Mouse (Mus musculus): ENCODE data around the gene Oard1. TPM values are rescaled to one million over a fixed set of nuclear protein-coding genes. Genes with fewer than 3 reads are reported as not detected.

Oard1 gene
- polyA plus RNA-seq, 1 experiment from 2014 or later = 73.5 TPM

GRCm38 (mm10) chr17:48426991-48427750 lies 17.4 kb downstream of the Oard1 start:
- H3K27me3 ChIP-seq (ENCODE audit: control insufficient read depth, insufficient read depth, low read length) = no peaks in the 10 kb centered on the region
- no peak overlapping the region for H3K27ac ChIP-seq (ENCODE audit: low read depth, low read length)
- H3K4me1 ChIP-seq (ENCODE audit: control insufficient read depth, insufficient read depth, low read length) = peaks cover 4% of the 10 kb centered on the region; the same call in 1 of the 2 replicates
- no peak for ATAC-seq (ENCODE audit: insufficient read depth, low FRiP score, low TSS enrichment)
- H3K9me3 ChIP-seq (ENCODE audit: control insufficient read depth, low read length) = no peaks in the 10 kb centered on the region
- no peak overlapping the region for H3K9ac ChIP-seq (ENCODE audit: low read length)
- DNase-seq (ENCODE audit: low spot score) = no peak
- H3K36me3 ChIP-seq (ENCODE audit: control insufficient read depth, insufficient read depth, low read length) = no peaks in the 10 kb centered on the region
- no peak overlapping the region for H3K4me3 ChIP-seq (ENCODE audit: low read depth, low read length)
- 74% methylated on average over 13 of the region's 13 CpGs for WGBS
- no peak overlapping the region for H3K4me2 ChIP-seq (ENCODE audit: low read depth)

GRCm38 (mm10) chr17:48427852-48428530 lies 18.2 kb downstream of the Oard1 start:
- WGBS = 70% methylated on average over 11 of the region's 11 CpGs
- Histone ChIP-seq H3K36me3 (ENCODE audit: control insufficient read depth, insufficient read depth, low read length) (no peaks in the 10 kb centered on the region), H3K4me2 (ENCODE audit: low read depth) (no peak overlapping the region), H3K4me1 (ENCODE audit: control insufficient read depth, insufficient read depth, low read length) (peaks cover 4% of the 10 kb centered on the region; the same call in 1 of the 2 replicates), H3K27ac (ENCODE audit: low read depth, low read length) (no peak overlapping the region), H3K9me3 (ENCODE audit: control insufficient read depth, low read length) (no peaks in the 10 kb centered on the region), H3K27me3 (ENCODE audit: control insufficient read depth, insufficient read depth, low read length) (no peaks in the 10 kb centered on the region), H3K4me3 (ENCODE audit: low read depth, low read length) (no peak overlapping the region), H3K9ac (ENCODE audit: low read length) (no peak overlapping the region)
- no peak for ATAC-seq (ENCODE audit: insufficient read depth, low FRiP score, low TSS enrichment)
- no peak for DNase-seq (ENCODE audit: low spot score)

GRCm38 (mm10) chr17:48430394-48430793 lies 20.6 kb downstream of the Oard1 start:
- Histone ChIP-seq H3K27me3 (ENCODE audit: control insufficient read depth, insufficient read depth, low read length) (no peaks in the 10 kb centered on the region), H3K4me3 (ENCODE audit: low read depth, low read length) (no peak overlapping the region), H3K9ac (ENCODE audit: low read length) (no peak overlapping the region; the same call in 1 of the 2 replicates), H3K4me2 (ENCODE audit: low read depth) (no peak overlapping the region), H3K4me1 (ENCODE audit: control insufficient read depth, insufficient read depth, low read length) (peaks cover 4% of the 10 kb centered on the region; the same call in 1 of the 2 replicates), H3K9me3 (ENCODE audit: control insufficient read depth, low read length) (no peaks in the 10 kb centered on the region), H3K27ac (ENCODE audit: low read depth, low read length) (0 out of 2 replicates have a peak overlapping the region, but pooled peaks have one; percentile 17), H3K36me3 (ENCODE audit: control insufficient read depth, insufficient read depth, low read length) (no peaks in the 10 kb centered on the region)
- DNase-seq (ENCODE audit: low spot score) (no peak), ATAC-seq (ENCODE audit: insufficient read depth, low FRiP score, low TSS enrichment) (no peak)
- WGBS = 39% methylated on average over 5 of the region's 5 CpGs

DNA sequence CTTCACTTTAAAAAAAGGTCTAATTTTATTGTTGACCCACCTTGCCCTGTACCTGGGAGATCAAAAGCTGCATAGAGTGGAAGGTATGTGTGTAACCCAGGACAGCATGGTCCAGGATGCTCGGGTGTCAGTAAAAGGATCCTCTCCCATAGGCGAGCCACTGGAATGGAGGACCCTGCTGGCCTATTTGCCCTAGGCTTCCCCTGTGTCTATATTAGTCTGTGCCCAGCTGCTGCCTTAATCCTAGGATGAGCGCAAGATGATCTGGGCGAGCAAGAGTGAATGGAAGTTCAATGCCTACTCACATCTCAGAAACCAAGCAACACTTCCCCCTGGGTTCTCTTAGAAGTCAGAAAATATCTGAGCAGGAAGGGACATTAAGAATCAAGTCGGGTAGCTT lies 21.2 kb downstream of the Oard1 start:
- no peak for DNase-seq (ENCODE audit: low spot score)

GRCm38 (mm10) chr17:48432158-48432980 lies 22.6 kb downstream of the Oard1 start, which contains the start of gene Apobec2:
TSS of gene Apobec2 (minus strand) at chr17:48432930.
- ATAC-seq (ENCODE audit: insufficient read depth, low FRiP score, low TSS enrichment) = no peak
- H3K9ac ChIP-seq (ENCODE audit: low read length) = no peak within 1 kb of the TSS

More for the DNA sequence above, 21.2 kb downstream of the Oard1 start:
- H3K9me3 ChIP-seq (ENCODE audit: control insufficient read depth, low read length) = no peaks in the 10 kb centered on the region
- H3K9ac ChIP-seq (ENCODE audit: low read length) = no peak overlapping the region
- H3K27ac ChIP-seq (ENCODE audit: low read depth, low read length) = no peak overlapping the region
- ATAC-seq (ENCODE audit: insufficient read depth, low FRiP score, low TSS enrichment) = no peak
- H3K36me3 ChIP-seq (ENCODE audit: control insufficient read depth, insufficient read depth, low read length) = no peaks in the 10 kb centered on the region
- peaks cover 4% of the 10 kb centered on the region; the same call in 1 of the 2 replicates for H3K4me1 ChIP-seq (ENCODE audit: control insufficient read depth, insufficient read depth, low read length)
- H3K27me3 ChIP-seq (ENCODE audit: control insufficient read depth, insufficient read depth, low read length) = no peaks in the 10 kb centered on the region
- 78% methylated on average over 5 of the region's 5 CpGs for WGBS
- H3K4me3 ChIP-seq (ENCODE audit: low read depth, low read length) = no peak overlapping the region
- H3K4me2 ChIP-seq (ENCODE audit: low read depth) = no peak overlapping the region

GRCm38 (mm10) chr17:48433006-48433655 lies 23.3 kb downstream of the Oard1 start:
- Histone ChIP-seq H3K36me3 (ENCODE audit: control insufficient read depth, insufficient read depth, low read length) (no peaks in the 10 kb centered on the region), H3K27me3 (ENCODE audit: control insufficient read depth, insufficient read depth, low read length) (no peaks in the 10 kb centered on the region), H3K4me2 (ENCODE audit: low read depth) (no peak overlapping the region), H3K27ac (ENCODE audit: low read depth, low read length) (no peak overlapping the region), H3K4me3 (ENCODE audit: low read depth, low read length) (no peak overlapping the region), H3K4me1 (ENCODE audit: control insufficient read depth, insufficient read depth, low read length) (peaks cover 5% of the 10 kb centered on the region; the same call in 1 of the 2 replicates), H3K9ac (ENCODE audit: low read length) (no peak overlapping the region), H3K9me3 (ENCODE audit: control insufficient read depth, low read length) (no peaks in the 10 kb centered on the region)
- WGBS = 88% methylated on average over 20 of the region's 20 CpGs
- ATAC-seq (ENCODE audit: insufficient read depth, low FRiP score, low TSS enrichment) = no peak
- no peak for DNase-seq (ENCODE audit: low spot score)

More at GRCm38 (mm10) chr17:48432158-48432980, 22.6 kb downstream of the Oard1 start, which contains the start of gene Apobec2:
- Histone ChIP-seq H3K9me3 (ENCODE audit: control insufficient read depth, low read length) (no peaks in the 10 kb centered on the region), H3K4me1 (ENCODE audit: control insufficient read depth, insufficient read depth, low read length) (no peaks in the 10 kb centered on the region), H3K27ac (ENCODE audit: low read depth, low read length) (no peak within 1 kb of the TSS), H3K4me2 (ENCODE audit: low read depth) (no peak within 1 kb of the TSS), H3K4me3 (ENCODE audit: low read depth, low read length) (no peak within 1 kb of the TSS), H3K27me3 (ENCODE audit: control insufficient read depth, insufficient read depth, low read length) (no peaks in the 10 kb centered on the region), H3K36me3 (ENCODE audit: control insufficient read depth, insufficient read depth, low read length) (no peaks in the 10 kb centered on the region)
- WGBS = 76% methylated on average over 16 of the region's 16 CpGs
- DNase-seq (ENCODE audit: low spot score) = no peak

GRCm38 (mm10) chr17:48433689-48434330 lies 24.0 kb downstream of the Oard1 start:
- 73% methylated on average over 6 of the region's 6 CpGs for WGBS
- ATAC-seq (ENCODE audit: insufficient read depth, low FRiP score, low TSS enrichment) = no peak

More at GRCm38 (mm10) chr17:48433689-48434330, 24.0 kb downstream of the Oard1 start:
- no peaks in the 10 kb centered on the region for H3K27me3 ChIP-seq (ENCODE audit: control insufficient read depth, insufficient read depth, low read length)
- H3K4me1 ChIP-seq (ENCODE audit: control insufficient read depth, insufficient read depth, low read length) = peaks cover 5% of the 10 kb centered on the region; the same call in 1 of the 2 replicates
- no peak overlapping the region for H3K4me3 ChIP-seq (ENCODE audit: low read depth, low read length)
- H3K27ac ChIP-seq (ENCODE audit: low read depth, low read length) = no peak overlapping the region
- no peak for DNase-seq (ENCODE audit: low spot score)
- no peaks in the 10 kb centered on the region for H3K36me3 ChIP-seq (ENCODE audit: control insufficient read depth, insufficient read depth, low read length)
- H3K9ac ChIP-seq (ENCODE audit: low read length) = no peak overlapping the region
- no peaks in the 10 kb centered on the region for H3K9me3 ChIP-seq (ENCODE audit: control insufficient read depth, low read length)
- H3K4me2 ChIP-seq (ENCODE audit: low read depth) = no peak overlapping the region
